Mouse (Mus musculus): ENCODE results near the gene Cmtr2. TPM values are rescaled to one million over a fixed set of nuclear protein-coding genes. Genes with fewer than 3 reads are reported as not detected.

The Cmtr2 gene
- polyA plus RNA-seq, 1 experiment from 2014 or later = 10.7 TPM

- no peaks in the 10 kb centered on the region for H3K4me1 ChIP-seq (ENCODE audit: control insufficient read depth, insufficient read depth, low read length)
- no peak overlapping the region for H3K4me2 ChIP-seq (ENCODE audit: low read depth)
- no peaks in the 10 kb centered on the region for H3K27me3 ChIP-seq (ENCODE audit: control insufficient read depth, insufficient read depth, low read length)
- H3K36me3 ChIP-seq (ENCODE audit: control insufficient read depth, insufficient read depth, low read length) = no peaks in the 10 kb centered on the region
- DNase-seq (ENCODE audit: low spot score) = no peak
- H3K9me3 ChIP-seq (ENCODE audit: control insufficient read depth, low read length) = no peaks in the 10 kb centered on the region
- H3K9ac ChIP-seq (ENCODE audit: low read length) = no peak overlapping the region
- WGBS = 70% methylated on average over 6 of the region's 6 CpGs
- no peak overlapping the region for H3K4me3 ChIP-seq (ENCODE audit: low read depth, low read length)
- H3K27ac ChIP-seq (ENCODE audit: low read depth, low read length) = no peak overlapping the region
- no peak for ATAC-seq (ENCODE audit: insufficient read depth, low FRiP score, low TSS enrichment)
These were observed 15.3 kb downstream of the Cmtr2 start for GRCm38 (mm10) chr8:110230803-110231202.

GRCm38 (mm10) chr8:110242278-110243177 is 27.1 kb downstream of the Cmtr2 start:
- Histone ChIP-seq H3K27ac (ENCODE audit: low read depth, low read length) (no peak overlapping the region), H3K36me3 (ENCODE audit: control insufficient read depth, insufficient read depth, low read length) (no peaks in the 10 kb centered on the region), H3K4me3 (ENCODE audit: low read depth, low read length) (no peak overlapping the region), H3K4me2 (ENCODE audit: low read depth) (no peak overlapping the region), H3K27me3 (ENCODE audit: control insufficient read depth, insufficient read depth, low read length) (no peaks in the 10 kb centered on the region), H3K4me1 (ENCODE audit: control insufficient read depth, insufficient read depth, low read length) (no peaks in the 10 kb centered on the region), H3K9ac (ENCODE audit: low read length) (no peak overlapping the region), H3K9me3 (ENCODE audit: control insufficient read depth, low read length) (no peaks in the 10 kb centered on the region)
- WGBS = 60% methylated on average over 7 of the region's 7 CpGs
- ATAC-seq (ENCODE audit: insufficient read depth, low FRiP score, low TSS enrichment) = no peak
- DNase-seq (ENCODE audit: low spot score) = no peak

- no peaks in the 10 kb centered on the region for H3K9me3 ChIP-seq (ENCODE audit: control insufficient read depth, low read length)
- no peaks in the 10 kb centered on the region for H3K36me3 ChIP-seq (ENCODE audit: control insufficient read depth, insufficient read depth, low read length)
- H3K4me1 ChIP-seq (ENCODE audit: control insufficient read depth, insufficient read depth, low read length) = no peaks in the 10 kb centered on the region
- H3K27me3 ChIP-seq (ENCODE audit: control insufficient read depth, insufficient read depth, low read length) = no peaks in the 10 kb centered on the region
- H3K4me2 ChIP-seq (ENCODE audit: low read depth) = no peak overlapping the region
- H3K9ac ChIP-seq (ENCODE audit: low read length) = no peak overlapping the region
- WGBS = 60% methylated on average over 2 of the region's 2 CpGs
- ATAC-seq (ENCODE audit: insufficient read depth, low FRiP score, low TSS enrichment) (no peak), DNase-seq (ENCODE audit: low spot score) (no peak)
- no peak overlapping the region for H3K4me3 ChIP-seq (ENCODE audit: low read depth, low read length)
- H3K27ac ChIP-seq (ENCODE audit: low read depth, low read length) = no peak overlapping the region
These were observed 29.1 kb downstream of the Cmtr2 start for GRCm38 (mm10) chr8:110244566-110244965.

- Histone ChIP-seq H3K27me3 (ENCODE audit: control insufficient read depth, insufficient read depth, low read length) (no peaks in the 10 kb centered on the region), H3K4me1 (ENCODE audit: control insufficient read depth, insufficient read depth, low read length) (no peaks in the 10 kb centered on the region), H3K9me3 (ENCODE audit: control insufficient read depth, low read length) (no peaks in the 10 kb centered on the region), H3K9ac (ENCODE audit: low read length) (no peak overlapping the region), H3K36me3 (ENCODE audit: control insufficient read depth, insufficient read depth, low read length) (no peaks in the 10 kb centered on the region), H3K4me3 (ENCODE audit: low read depth, low read length) (no peak overlapping the region), H3K4me2 (ENCODE audit: low read depth) (no peak overlapping the region), H3K27ac (ENCODE audit: low read depth, low read length) (no peak overlapping the region)
- DNase-seq (ENCODE audit: low spot score) (no peak), ATAC-seq (ENCODE audit: insufficient read depth, low FRiP score, low TSS enrichment) (no peak)
- 83% methylated on average over 6 of the region's 6 CpGs for WGBS
These were observed 31.8 kb downstream of the Cmtr2 start for GRCm38 (mm10) chr8:110247238-110247637.

GRCm38 (mm10) chr8:110253986-110254385 is 38.5 kb downstream of the Cmtr2 start:
- Histone ChIP-seq H3K27ac (ENCODE audit: low read depth, low read length) (no peak overlapping the region), H3K4me3 (ENCODE audit: low read depth, low read length) (no peak overlapping the region), H3K4me2 (ENCODE audit: low read depth) (no peak overlapping the region), H3K27me3 (ENCODE audit: control insufficient read depth, insufficient read depth, low read length) (no peaks in the 10 kb centered on the region), H3K9ac (ENCODE audit: low read length) (no peak overlapping the region), H3K4me1 (ENCODE audit: control insufficient read depth, insufficient read depth, low read length) (no peaks in the 10 kb centered on the region), H3K36me3 (ENCODE audit: control insufficient read depth, insufficient read depth, low read length) (no peaks in the 10 kb centered on the region), H3K9me3 (ENCODE audit: control insufficient read depth, low read length) (no peaks in the 10 kb centered on the region)
- DNase-seq (ENCODE audit: low spot score) = no peak
- ATAC-seq (ENCODE audit: insufficient read depth, low FRiP score, low TSS enrichment) = no peak
- WGBS = 81% methylated on average over 4 of the region's 4 CpGs

GRCm38 (mm10) chr8:110265796-110266305 is 50.4 kb downstream of the Cmtr2 start:
- WGBS = 76% methylated on average over 11 of the region's 11 CpGs
- 0 out of 2 replicates have a peak, but pooled peaks cover 2% of the 10 kb centered on the region for H3K4me1 ChIP-seq (ENCODE audit: control insufficient read depth, insufficient read depth, low read length)
- H3K4me2 ChIP-seq (ENCODE audit: low read depth) = no peak overlapping the region
- no peak overlapping the region for H3K27ac ChIP-seq (ENCODE audit: low read depth, low read length)
- DNase-seq (ENCODE audit: low spot score) (no peak), ATAC-seq (ENCODE audit: insufficient read depth, low FRiP score, low TSS enrichment) (no peak)
- H3K4me3 ChIP-seq (ENCODE audit: low read depth, low read length) = no peak overlapping the region
- H3K27me3 ChIP-seq (ENCODE audit: control insufficient read depth, insufficient read depth, low read length) = no peaks in the 10 kb centered on the region
- H3K36me3 ChIP-seq (ENCODE audit: control insufficient read depth, insufficient read depth, low read length) = no peaks in the 10 kb centered on the region
- no peak overlapping the region for H3K9ac ChIP-seq (ENCODE audit: low read length)
- H3K9me3 ChIP-seq (ENCODE audit: control insufficient read depth, low read length) = no peaks in the 10 kb centered on the region

- peak; percentile 90 for ATAC-seq (ENCODE audit: insufficient read depth, low FRiP score, low TSS enrichment)
- H3K9me3 ChIP-seq (ENCODE audit: control insufficient read depth, low read length) = no peaks in the 10 kb centered on the region
- peak within 1 kb of the TSS; percentile 59 for H3K4me2 ChIP-seq (ENCODE audit: low read depth)
- H3K27me3 ChIP-seq (ENCODE audit: control insufficient read depth, insufficient read depth, low read length) = no peaks in the 10 kb centered on the region
- under 1% methylated on average over 15 of the region's 15 CpGs for WGBS
- no peak within 1 kb of the TSS for H3K27ac ChIP-seq (ENCODE audit: low read depth, low read length)
- peak within 1 kb of the TSS; percentile 31 for H3K4me3 ChIP-seq (ENCODE audit: low read depth, low read length)
- no peaks in the 10 kb centered on the region for H3K36me3 ChIP-seq (ENCODE audit: control insufficient read depth, insufficient read depth, low read length)
- 0 out of 2 replicates have a peak, but pooled peaks cover 2% of the 10 kb centered on the region for H3K4me1 ChIP-seq (ENCODE audit: control insufficient read depth, insufficient read depth, low read length)
- H3K9ac ChIP-seq (ENCODE audit: low read length) = peak within 1 kb of the TSS; percentile 49
- peak; percentile 92 for DNase-seq (ENCODE audit: low spot score)
These were observed 51.3 kb downstream of the Cmtr2 start, which contains the start of gene Hydin for GRCm38 (mm10) chr8:110266741-110267140. Gene Hydin (plus strand): TSS chr8:110266977.

GRCm38 (mm10) chr8:110267268-110267667 is 51.8 kb downstream of the Cmtr2 start:
- peak overlapping the region; percentile 49 for H3K9ac ChIP-seq (ENCODE audit: low read length)
- no peaks in the 10 kb centered on the region for H3K9me3 ChIP-seq (ENCODE audit: control insufficient read depth, low read length)
- H3K27me3 ChIP-seq (ENCODE audit: control insufficient read depth, insufficient read depth, low read length) = no peaks in the 10 kb centered on the region
- H3K4me2 ChIP-seq (ENCODE audit: low read depth) = peak overlapping the region; percentile 59
- WGBS = 11% methylated on average over 12 of the region's 12 CpGs
- H3K4me1 ChIP-seq (ENCODE audit: control insufficient read depth, insufficient read depth, low read length) = 0 out of 2 replicates have a peak, but pooled peaks cover 2% of the 10 kb centered on the region
- no peak for DNase-seq (ENCODE audit: low spot score)
- no peak for ATAC-seq (ENCODE audit: insufficient read depth, low FRiP score, low TSS enrichment)
- no peaks in the 10 kb centered on the region for H3K36me3 ChIP-seq (ENCODE audit: control insufficient read depth, insufficient read depth, low read length)
- H3K27ac ChIP-seq (ENCODE audit: low read depth, low read length) = no peak overlapping the region
- H3K4me3 ChIP-seq (ENCODE audit: low read depth, low read length) = peak overlapping the region; percentile 31

GRCm38 (mm10) chr8:110270659-110271058 is 55.2 kb downstream of the Cmtr2 start:
- Histone ChIP-seq H3K4me1 (ENCODE audit: control insufficient read depth, insufficient read depth, low read length) (0 out of 2 replicates have a peak, but pooled peaks cover 2% of the 10 kb centered on the region), H3K9me3 (ENCODE audit: control insufficient read depth, low read length) (no peaks in the 10 kb centered on the region), H3K4me2 (ENCODE audit: low read depth) (no peak overlapping the region), H3K9ac (ENCODE audit: low read length) (no peak overlapping the region), H3K36me3 (ENCODE audit: control insufficient read depth, insufficient read depth, low read length) (no peaks in the 10 kb centered on the region), H3K4me3 (ENCODE audit: low read depth, low read length) (no peak overlapping the region), H3K27me3 (ENCODE audit: control insufficient read depth, insufficient read depth, low read length) (no peaks in the 10 kb centered on the region), H3K27ac (ENCODE audit: low read depth, low read length) (no peak overlapping the region)
- no peak for ATAC-seq (ENCODE audit: insufficient read depth, low FRiP score, low TSS enrichment)
- 89% methylated on average over 4 of the region's 4 CpGs for WGBS
- no peak for DNase-seq (ENCODE audit: low spot score)

All from neural tube, embryonic 11.5 days (tissue).